Mouse (Mus musculus): ENCODE measurements around the gene Mpo. TPM values are rescaled to one million over a fixed set of nuclear protein-coding genes. Genes with fewer than 3 reads are reported as not detected.

The Mpo gene
- polyA plus RNA-seq, 1 experiment from 2014 or later, result 274 TPM

- Histone ChIP-seq H3K36me3 (replicated peaks; ENCODE audit: insufficient read depth, low read length) (no peaks in the 10 kb centered on the region), H3K9me3 (ENCODE audit: low read length) (no peaks in the 10 kb centered on the region), H3K4me3 (ENCODE audit: low read depth, low read length) (no peak overlapping the region), H3K27me3 (ENCODE audit: insufficient read depth, low read length) (no peaks in the 10 kb centered on the region), H3K4me1 (ENCODE audit: insufficient read depth) (0 out of 2 replicates have a peak, but pooled peaks cover 2% of the 10 kb centered on the region), H3K27ac (ENCODE audit: low read depth) (no peak overlapping the region), H3K4me2 (ENCODE audit: low read depth, low read length) (no peak overlapping the region), H3K9ac (replicated peaks) (no peak overlapping the region)
- no peak for TF ChIP-seq EP300 (IDR thresholded peaks at IDR 0.05; ENCODE audit: low read depth)
- TF ChIP-seq CTCF (IDR thresholded peaks at IDR 0.05; ENCODE audit: low read depth), result no peak
- no peak for ATAC-seq
- WGBS (ENCODE audit: insufficient replicate concordance), result 71% methylated on average over 6 of the region's 6 CpGs
- DNase-seq, result no peak
These were observed 14.1 kb downstream of the Mpo start for GRCm38 (mm10) chr11:87807433-87807832.

- DNase-seq (no peak), ATAC-seq (no peak)
- no peaks in the 10 kb centered on the region for H3K27me3 ChIP-seq (ENCODE audit: insufficient read depth, low read length)
- no peak overlapping the region for H3K4me3 ChIP-seq (ENCODE audit: low read depth, low read length)
- 28% methylated on average over 7 of the region's 7 CpGs for WGBS (ENCODE audit: insufficient replicate concordance)
- TF ChIP-seq EP300 (IDR thresholded peaks at IDR 0.05; ENCODE audit: low read depth) (no peak), CTCF (IDR thresholded peaks at IDR 0.05; ENCODE audit: low read depth) (no peak)
- H3K36me3 ChIP-seq (replicated peaks; ENCODE audit: insufficient read depth, low read length), result no peaks in the 10 kb centered on the region
- H3K4me2 ChIP-seq (ENCODE audit: low read depth, low read length), result no peak overlapping the region
- H3K27ac ChIP-seq (ENCODE audit: low read depth), result no peak overlapping the region
- no peaks in the 10 kb centered on the region for H3K9me3 ChIP-seq (ENCODE audit: low read length)
- H3K9ac ChIP-seq (replicated peaks), result no peak overlapping the region
- 0 out of 2 replicates have a peak, but pooled peaks cover 2% of the 10 kb centered on the region for H3K4me1 ChIP-seq (ENCODE audit: insufficient read depth)
These were observed 14.9 kb downstream of the Mpo start for GRCm38 (mm10) chr11:87808236-87808635.

- Histone ChIP-seq H3K27ac (ENCODE audit: low read depth) (no peak overlapping the region), H3K9ac (replicated peaks) (no peak overlapping the region), H3K4me1 (ENCODE audit: insufficient read depth) (0 out of 2 replicates have a peak, but pooled peaks cover 2% of the 10 kb centered on the region), H3K36me3 (replicated peaks; ENCODE audit: insufficient read depth, low read length) (no peaks in the 10 kb centered on the region), H3K9me3 (ENCODE audit: low read length) (no peaks in the 10 kb centered on the region), H3K4me3 (ENCODE audit: low read depth, low read length) (no peak overlapping the region), H3K4me2 (ENCODE audit: low read depth, low read length) (no peak overlapping the region), H3K27me3 (ENCODE audit: insufficient read depth, low read length) (peaks cover 4% of the 10 kb centered on the region)
- TF ChIP-seq EP300 (IDR thresholded peaks at IDR 0.05; ENCODE audit: low read depth), result no peak
- TF ChIP-seq CTCF (IDR thresholded peaks at IDR 0.05; ENCODE audit: low read depth), result no peak
- no peak for ATAC-seq
- 37% methylated on average over 4 of the region's 4 CpGs for WGBS (ENCODE audit: insufficient replicate concordance)
- no peak for DNase-seq
These were observed 18.0 kb downstream of the Mpo start for GRCm38 (mm10) chr11:87811396-87811795.

DNA sequence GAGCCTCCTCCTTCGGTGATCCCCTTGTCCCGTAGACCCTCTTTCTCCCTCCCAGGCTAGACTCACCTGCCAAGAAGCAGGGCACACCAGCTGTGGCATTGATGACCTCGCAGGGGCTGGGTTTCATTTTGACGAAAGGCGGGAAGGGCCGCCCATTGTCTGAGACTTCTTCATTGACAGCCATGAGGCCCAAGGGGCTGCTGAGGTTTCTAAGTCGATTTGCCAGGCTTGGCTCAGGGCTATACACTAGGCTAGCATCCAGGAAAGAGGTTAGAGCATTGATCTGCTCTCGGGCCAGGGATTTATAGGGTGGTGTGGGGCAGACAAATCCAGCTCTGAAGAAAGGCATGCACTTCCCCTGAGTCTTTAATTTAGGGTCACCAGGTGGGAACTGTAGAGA lies 21.4 kb downstream of the Mpo start:
- peaks cover 9% of the 10 kb centered on the region for H3K27me3 ChIP-seq (ENCODE audit: insufficient read depth, low read length)
- H3K4me3 ChIP-seq (ENCODE audit: low read depth, low read length), result no peak overlapping the region
- no peaks in the 10 kb centered on the region for H3K9me3 ChIP-seq (ENCODE audit: low read length)
- H3K4me2 ChIP-seq (ENCODE audit: low read depth, low read length), result no peak overlapping the region
- no peaks in the 10 kb centered on the region for H3K36me3 ChIP-seq (replicated peaks; ENCODE audit: insufficient read depth, low read length)
- TF ChIP-seq CTCF (IDR thresholded peaks at IDR 0.05; ENCODE audit: low read depth) (no peak), EP300 (IDR thresholded peaks at IDR 0.05; ENCODE audit: low read depth) (no peak)
- no peak for DNase-seq
- H3K4me1 ChIP-seq (ENCODE audit: insufficient read depth), result no peaks in the 10 kb centered on the region
- no peak overlapping the region for H3K27ac ChIP-seq (ENCODE audit: low read depth)
- no peak overlapping the region for H3K9ac ChIP-seq (replicated peaks)
- ATAC-seq, result no peak
- WGBS (ENCODE audit: insufficient replicate concordance), result 64% methylated on average over 8 of the region's 8 CpGs

GRCm38 (mm10) chr11:87816707-87817442 lies 23.5 kb downstream of the Mpo start:
- WGBS (ENCODE audit: insufficient replicate concordance), result 5% methylated on average over 31 of the region's 31 CpGs
- Histone ChIP-seq H3K9me3 (ENCODE audit: low read length) (no peaks in the 10 kb centered on the region), H3K27me3 (ENCODE audit: insufficient read depth, low read length) (peaks cover 9% of the 10 kb centered on the region), H3K9ac (replicated peaks) (no peak overlapping the region), H3K4me2 (ENCODE audit: low read depth, low read length) (peak overlapping the region; percentile 64), H3K4me1 (ENCODE audit: insufficient read depth) (no peaks in the 10 kb centered on the region), H3K27ac (ENCODE audit: low read depth) (no peak overlapping the region), H3K36me3 (replicated peaks; ENCODE audit: insufficient read depth, low read length) (no peaks in the 10 kb centered on the region), H3K4me3 (ENCODE audit: low read depth, low read length) (peak overlapping the region; percentile 21; the same call in 1 of the 2 replicates)
- DNase-seq, result peak; percentile 41
- peak; percentile 74 for TF ChIP-seq CTCF (IDR thresholded peaks at IDR 0.05; ENCODE audit: low read depth)
- no peak for TF ChIP-seq EP300 (IDR thresholded peaks at IDR 0.05; ENCODE audit: low read depth)
- no peak for ATAC-seq

DNA sequence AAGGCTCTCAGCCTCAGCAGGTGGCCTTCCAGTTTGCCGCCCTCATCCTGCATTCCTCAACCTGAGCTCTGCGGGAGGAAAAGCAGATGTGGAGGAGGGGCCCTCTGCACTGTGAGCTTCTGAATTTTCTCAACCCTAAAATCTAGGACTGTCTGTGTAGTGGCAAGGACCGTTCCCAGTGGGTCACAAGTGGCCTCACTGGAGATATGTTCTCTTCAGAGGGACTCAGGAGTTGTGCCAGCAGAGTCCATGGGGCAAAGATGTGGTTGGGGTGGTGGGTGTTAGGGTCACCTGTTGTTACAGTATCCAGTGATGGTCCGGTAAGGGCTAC lies 24.0 kb downstream of the Mpo start:
- peak overlapping the region; percentile 21; the same call in 1 of the 2 replicates for H3K4me3 ChIP-seq (ENCODE audit: low read depth, low read length)
- H3K4me2 ChIP-seq (ENCODE audit: low read depth, low read length), result peak overlapping the region; percentile 64
- no peak overlapping the region for H3K27ac ChIP-seq (ENCODE audit: low read depth)
- no peaks in the 10 kb centered on the region for H3K4me1 ChIP-seq (ENCODE audit: insufficient read depth)
- ATAC-seq (no peak), DNase-seq (no peak)
- H3K36me3 ChIP-seq (replicated peaks; ENCODE audit: insufficient read depth, low read length), result no peaks in the 10 kb centered on the region
- H3K9ac ChIP-seq (replicated peaks), result no peak overlapping the region
- H3K27me3 ChIP-seq (ENCODE audit: insufficient read depth, low read length), result peaks cover 9% of the 10 kb centered on the region
- TF ChIP-seq EP300 (IDR thresholded peaks at IDR 0.05; ENCODE audit: low read depth) (no peak), CTCF (IDR thresholded peaks at IDR 0.05; ENCODE audit: low read depth) (no peak)
- 33% methylated on average over 4 of the region's 4 CpGs for WGBS (ENCODE audit: insufficient replicate concordance)
- no peaks in the 10 kb centered on the region for H3K9me3 ChIP-seq (ENCODE audit: low read length)
